Mouse (Mus musculus): Measurements from ENCODE around the gene 5730596B20Rik. TPM values are rescaled to one million over a fixed set of nuclear protein-coding genes. Genes with fewer than 3 reads are reported as not detected.

5730596B20Rik gene
- not detected in 2 replicates for total RNA-seq (2017)

GRCm38 (mm10) chr6:52177061-52177735, at the start of gene 5730596B20Rik:
Gene 5730596B20Rik (plus strand): TSS chr6:52177498.
- no peak for ATAC-seq (replicated peaks; ENCODE audit: low read depth, poor library complexity, severe bottlenecking)

- no peak for ATAC-seq (replicated peaks; ENCODE audit: low read depth, poor library complexity, severe bottlenecking)
Measured at GRCm38 (mm10) chr6:52137841-52138535, 39.3 kb upstream of the 5730596B20Rik start.

GRCm38 (mm10) chr6:52138576-52138975, 38.7 kb upstream of the 5730596B20Rik start:
- ATAC-seq (replicated peaks; ENCODE audit: low read depth, poor library complexity, severe bottlenecking): no peak

- no peak for ATAC-seq (replicated peaks; ENCODE audit: low read depth, poor library complexity, severe bottlenecking)
Measured at GRCm38 (mm10) chr6:52139115-52139514, 38.2 kb upstream of the 5730596B20Rik start.

- ATAC-seq (replicated peaks; ENCODE audit: low read depth, poor library complexity, severe bottlenecking): no peak
Measured at GRCm38 (mm10) chr6:52150401-52150966, 26.8 kb upstream of the 5730596B20Rik start.

GRCm38 (mm10) chr6:52151571-52151970, 25.7 kb upstream of the 5730596B20Rik start:
- no peak for ATAC-seq (replicated peaks; ENCODE audit: low read depth, poor library complexity, severe bottlenecking)

GRCm38 (mm10) chr6:52152226-52153193, 24.8 kb upstream of the 5730596B20Rik start:
- no peak for ATAC-seq (replicated peaks; ENCODE audit: low read depth, poor library complexity, severe bottlenecking)

- ATAC-seq (replicated peaks; ENCODE audit: low read depth, poor library complexity, severe bottlenecking): no peak
Measured at GRCm38 (mm10) chr6:52153270-52153669, 24.0 kb upstream of the 5730596B20Rik start.

- no peak for ATAC-seq (replicated peaks; ENCODE audit: low read depth, poor library complexity, severe bottlenecking)
Measured at GRCm38 (mm10) chr6:52154044-52154443, 23.3 kb upstream of the 5730596B20Rik start.

- no peak for ATAC-seq (replicated peaks; ENCODE audit: low read depth, poor library complexity, severe bottlenecking)
Measured at GRCm38 (mm10) chr6:52155471-52155870, 21.8 kb upstream of the 5730596B20Rik start.

- ATAC-seq (replicated peaks; ENCODE audit: low read depth, poor library complexity, severe bottlenecking): no peak
Measured at GRCm38 (mm10) chr6:52156551-52157200, 20.6 kb upstream of the 5730596B20Rik start.

- ATAC-seq (replicated peaks; ENCODE audit: low read depth, poor library complexity, severe bottlenecking): no peak
Measured at GRCm38 (mm10) chr6:52157466-52158275, 19.6 kb upstream of the 5730596B20Rik start.

- peak; percentile 84 for ATAC-seq (replicated peaks; ENCODE audit: low read depth, poor library complexity, severe bottlenecking)
Measured at GRCm38 (mm10) chr6:52158276-52159051, 18.8 kb upstream of the 5730596B20Rik start, which contains the start of gene Hoxa1. Gene Hoxa1 (minus strand): TSS chr6:52158317.

- ATAC-seq (replicated peaks; ENCODE audit: low read depth, poor library complexity, severe bottlenecking): no peak
Measured at GRCm38 (mm10) chr6:52159164-52159761, 18.0 kb upstream of the 5730596B20Rik start.

GRCm38 (mm10) chr6:52159979-52160378, 17.3 kb upstream of the 5730596B20Rik start:
- ATAC-seq (replicated peaks; ENCODE audit: low read depth, poor library complexity, severe bottlenecking): 0 out of 2 replicates have a peak, but pooled peaks have one; percentile 24

GRCm38 (mm10) chr6:52160511-52161335, 16.6 kb upstream of the 5730596B20Rik start:
- no peak for ATAC-seq (replicated peaks; ENCODE audit: low read depth, poor library complexity, severe bottlenecking)
